Mouse (Mus musculus): ENCODE data around the gene Cers1. TPM values are rescaled to one million over a fixed set of nuclear protein-coding genes. Genes with fewer than 3 reads are reported as not detected.

The Cers1 gene
- polyA plus RNA-seq (2015; fragmentation: Nextera tagmentation; extraction: Ambion mirVana), result 18.2 and 20.1 TPM in 2 replicates

DNA sequence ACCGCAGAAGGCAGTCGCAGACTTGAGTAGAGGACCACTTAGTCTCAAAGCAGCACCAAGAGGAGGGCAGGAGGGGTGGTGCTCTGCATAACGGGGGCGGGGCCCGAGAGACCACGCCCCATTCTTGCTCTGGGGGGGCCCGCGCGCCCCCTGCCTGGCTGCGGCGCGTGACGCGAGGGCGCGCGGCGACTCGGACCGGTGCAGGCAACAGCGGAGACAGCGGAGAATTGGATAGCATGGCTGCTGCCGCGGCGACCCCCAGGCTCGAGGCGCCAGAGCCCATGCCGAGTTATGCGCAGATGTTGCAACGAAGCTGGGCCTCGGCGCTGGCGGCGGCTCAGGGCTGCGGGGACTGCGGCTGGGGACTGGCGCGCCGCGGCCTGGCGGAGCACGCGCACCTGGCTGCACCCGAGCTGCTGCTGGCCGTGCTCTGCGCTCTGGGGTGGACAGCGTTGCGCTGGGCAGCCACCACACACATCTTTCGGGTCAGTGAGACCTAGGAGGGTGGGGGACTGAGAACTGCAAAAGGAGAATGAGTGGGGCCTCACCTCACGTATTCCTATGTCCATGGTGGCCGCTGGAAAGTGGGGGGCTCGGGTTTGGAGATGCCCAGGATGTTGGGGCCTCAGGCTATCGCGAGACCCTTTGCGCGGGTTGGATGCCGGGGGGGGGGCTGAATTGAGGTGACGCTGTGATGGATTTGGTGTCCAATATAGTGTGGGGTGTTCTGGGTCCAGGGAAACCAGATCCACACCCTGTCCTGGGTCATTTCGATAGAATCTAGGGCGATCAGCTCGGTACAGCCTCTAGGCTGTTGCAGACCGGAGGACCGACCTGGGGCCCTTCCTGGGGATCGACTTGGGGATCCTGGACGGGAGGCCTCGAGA is at the start of gene Cers1:
TSS of gene Cers1 (plus strand) at position 152 of the 887 bp plus-strand sequence.
- Histone ChIP-seq H3K36me3 (ENCODE audit: poor library complexity, severe bottlenecking) (peaks cover 54% of the 10 kb centered on the region), H3K27ac (peak within 1 kb of the TSS; percentile 95), H3K9ac (peak within 1 kb of the TSS; percentile 85), H3K4me2 (peak within 1 kb of the TSS; percentile 81), H3K9me3 (replicated peaks) (no peaks in the 10 kb centered on the region), H3K4me1 (peaks cover 38% of the 10 kb centered on the region), H3K27me3 (no peaks in the 10 kb centered on the region), H3K4me3 (peak within 1 kb of the TSS; percentile 61)
- WGBS, result 1% methylated on average over 65 of the region's 66 CpGs
- peak; percentile 48 for ATAC-seq

DNA sequence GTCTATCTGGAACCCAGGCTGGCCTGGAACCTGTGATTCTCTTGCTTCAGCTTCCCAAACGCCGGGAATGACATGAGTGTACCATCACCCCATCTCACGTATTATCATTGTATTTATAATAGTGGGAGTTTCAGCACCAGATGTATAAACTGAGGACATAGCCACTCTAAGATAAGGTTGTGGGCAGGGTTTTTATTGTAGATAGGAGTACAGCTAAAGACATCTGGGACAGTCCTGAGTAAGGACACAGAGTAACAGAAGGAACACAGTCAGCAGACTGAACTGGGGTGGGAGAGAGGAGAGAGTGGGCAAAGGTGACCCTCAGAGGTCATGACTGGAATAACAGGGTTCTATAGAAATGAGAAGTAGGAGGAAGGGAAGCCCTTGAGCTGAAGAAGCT is 47.9 kb upstream of the Cers1 start:
- H3K27ac ChIP-seq, result no peak overlapping the region
- H3K4me2 ChIP-seq, result no peak overlapping the region
- no peaks in the 10 kb centered on the region for H3K27me3 ChIP-seq
- ATAC-seq, result no peak
- H3K9me3 ChIP-seq (replicated peaks), result no peaks in the 10 kb centered on the region
- H3K4me3 ChIP-seq, result no peak overlapping the region
- H3K9ac ChIP-seq, result no peak overlapping the region
- WGBS, result 94% methylated on average over 3 of the region's 3 CpGs
- H3K36me3 ChIP-seq (ENCODE audit: poor library complexity, severe bottlenecking), result peaks cover 43% of the 10 kb centered on the region
- 0 out of 2 replicates have a peak, but pooled peaks cover 5% of the 10 kb centered on the region for H3K4me1 ChIP-seq

DNA sequence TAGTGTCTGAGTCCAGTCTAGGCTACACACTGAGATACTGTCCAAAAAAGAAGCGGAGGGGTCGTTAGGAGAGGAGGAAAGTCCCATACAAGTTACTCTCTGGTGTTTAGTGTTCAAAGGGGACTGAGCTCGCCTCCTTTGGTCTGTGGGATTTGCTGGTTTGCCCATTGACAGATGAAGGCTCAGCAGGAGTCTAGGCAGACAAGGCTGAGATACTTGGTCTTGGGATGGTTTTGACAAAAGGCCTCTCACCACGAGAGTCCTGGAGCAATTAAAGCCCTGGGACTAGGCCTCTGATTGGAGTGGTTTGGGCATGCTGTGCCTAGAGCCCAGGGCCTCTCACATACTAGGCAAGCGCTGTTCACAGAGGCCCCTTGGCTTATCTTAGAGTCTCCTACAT is 47.3 kb upstream of the Cers1 start:
- H3K27ac ChIP-seq, result 0 out of 2 replicates have a peak overlapping the region, but pooled peaks have one; percentile 36
- H3K9ac ChIP-seq, result no peak overlapping the region
- no peak overlapping the region for H3K4me3 ChIP-seq
- H3K36me3 ChIP-seq (ENCODE audit: poor library complexity, severe bottlenecking), result peaks cover 37% of the 10 kb centered on the region
- H3K4me1 ChIP-seq, result 0 out of 2 replicates have a peak, but pooled peaks cover 5% of the 10 kb centered on the region
- ATAC-seq, result no peak
- WGBS, result 26% methylated on average over 5 of the region's 5 CpGs
- no peak overlapping the region for H3K4me2 ChIP-seq
- H3K9me3 ChIP-seq (replicated peaks), result no peaks in the 10 kb centered on the region
- H3K27me3 ChIP-seq, result no peaks in the 10 kb centered on the region

DNA sequence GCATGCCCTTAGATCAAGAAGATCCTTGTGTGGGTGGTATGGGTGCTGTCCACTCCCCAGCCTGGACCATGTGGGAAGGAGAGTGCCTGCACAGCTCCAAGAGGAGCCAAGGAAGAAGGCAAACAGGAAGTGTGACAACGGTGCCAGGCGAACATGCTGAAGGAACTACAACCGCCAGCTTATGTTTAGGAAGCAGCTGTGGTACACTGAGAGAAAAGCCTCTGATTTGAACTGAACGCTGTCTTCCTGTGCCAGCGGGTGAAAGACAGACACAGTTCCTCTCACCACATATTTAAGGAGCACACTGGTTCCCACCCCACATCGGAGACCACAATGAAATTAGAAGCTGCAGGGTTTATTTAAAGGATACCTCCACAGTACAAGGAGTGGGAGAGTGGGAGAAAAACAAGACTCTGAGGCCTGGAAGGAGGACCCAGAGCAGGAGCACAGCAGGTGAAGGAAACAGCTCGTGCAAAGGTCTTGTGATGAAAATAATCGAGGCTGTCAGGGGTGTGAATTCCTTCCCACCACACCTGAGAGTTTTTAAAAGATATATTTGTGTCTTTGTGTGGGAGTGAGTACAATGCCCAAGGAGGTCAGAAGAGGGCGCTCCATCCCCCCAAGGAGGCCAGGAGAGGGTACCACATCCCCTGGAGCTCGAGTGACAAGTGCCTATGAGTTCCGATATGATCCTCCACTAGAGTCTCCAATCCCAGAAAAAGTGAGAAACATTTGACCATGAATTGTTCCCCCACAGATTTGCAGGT is 46.6 kb upstream of the Cers1 start:
- H3K4me3 ChIP-seq, result no peak overlapping the region
- no peaks in the 10 kb centered on the region for H3K27me3 ChIP-seq
- no peak overlapping the region for H3K4me2 ChIP-seq
- 0 out of 2 replicates have a peak, but pooled peaks cover 5% of the 10 kb centered on the region for H3K4me1 ChIP-seq
- WGBS, result 63% methylated on average over 11 of the region's 11 CpGs
- peaks cover 30% of the 10 kb centered on the region for H3K36me3 ChIP-seq (ENCODE audit: poor library complexity, severe bottlenecking)
- no peaks in the 10 kb centered on the region for H3K9me3 ChIP-seq (replicated peaks)
- H3K27ac ChIP-seq, result 0 out of 2 replicates have a peak overlapping the region, but pooled peaks have one; percentile 36
- H3K9ac ChIP-seq, result no peak overlapping the region
- ATAC-seq, result no peak

DNA sequence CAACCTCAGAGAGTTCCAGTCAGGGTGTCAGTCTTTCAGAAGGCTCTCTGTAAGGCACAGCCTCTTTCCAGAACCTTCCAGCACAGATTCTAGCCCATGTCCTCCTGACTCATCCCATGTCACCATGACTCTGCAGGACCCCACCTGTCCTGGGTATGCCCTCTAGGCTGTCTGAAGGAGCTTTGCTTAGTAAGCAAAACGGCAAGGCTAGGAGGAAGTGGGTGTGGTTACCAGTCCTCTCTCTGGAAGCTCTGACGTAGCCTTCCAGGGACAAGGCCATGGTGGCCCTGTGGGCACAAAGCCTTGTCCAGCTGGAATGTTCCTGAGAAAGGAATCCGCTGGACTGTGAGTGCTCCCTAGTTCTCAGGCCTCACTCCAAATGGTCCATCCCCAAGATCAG is 42.6 kb upstream of the Cers1 start:
- 71% methylated on average over 3 of the region's 3 CpGs for WGBS
- Histone ChIP-seq H3K36me3 (ENCODE audit: poor library complexity, severe bottlenecking) (no peaks in the 10 kb centered on the region), H3K27ac (no peak overlapping the region), H3K4me1 (0 out of 2 replicates have a peak, but pooled peaks cover 5% of the 10 kb centered on the region), H3K4me3 (no peak overlapping the region), H3K27me3 (no peaks in the 10 kb centered on the region), H3K4me2 (no peak overlapping the region), H3K9ac (no peak overlapping the region), H3K9me3 (replicated peaks) (no peaks in the 10 kb centered on the region)
- ATAC-seq, result no peak

DNA sequence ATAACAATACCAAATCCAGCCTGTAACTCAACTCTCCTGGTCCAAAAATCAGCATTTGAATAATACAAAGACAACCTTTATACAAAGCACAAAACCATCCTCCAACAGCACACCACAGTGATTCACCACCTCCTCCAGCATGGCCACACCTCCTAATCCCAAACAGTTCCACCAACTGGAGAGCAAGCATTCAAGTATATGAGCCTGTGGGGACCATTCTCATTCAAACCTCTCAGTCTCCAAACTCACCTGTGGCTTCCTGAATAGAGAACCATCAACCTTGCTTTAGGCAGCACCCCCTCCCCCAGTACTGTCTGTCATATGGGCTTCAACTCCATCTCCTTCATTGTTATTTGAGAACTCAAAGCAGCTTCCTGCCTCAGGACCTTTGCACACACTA is 41.2 kb upstream of the Cers1 start:
- Histone ChIP-seq H3K4me2 (no peak overlapping the region), H3K27me3 (no peaks in the 10 kb centered on the region), H3K4me1 (no peaks in the 10 kb centered on the region), H3K27ac (no peak overlapping the region), H3K9me3 (replicated peaks) (no peaks in the 10 kb centered on the region), H3K9ac (no peak overlapping the region), H3K36me3 (ENCODE audit: poor library complexity, severe bottlenecking) (no peaks in the 10 kb centered on the region), H3K4me3 (no peak overlapping the region)
- no peak for ATAC-seq

DNA sequence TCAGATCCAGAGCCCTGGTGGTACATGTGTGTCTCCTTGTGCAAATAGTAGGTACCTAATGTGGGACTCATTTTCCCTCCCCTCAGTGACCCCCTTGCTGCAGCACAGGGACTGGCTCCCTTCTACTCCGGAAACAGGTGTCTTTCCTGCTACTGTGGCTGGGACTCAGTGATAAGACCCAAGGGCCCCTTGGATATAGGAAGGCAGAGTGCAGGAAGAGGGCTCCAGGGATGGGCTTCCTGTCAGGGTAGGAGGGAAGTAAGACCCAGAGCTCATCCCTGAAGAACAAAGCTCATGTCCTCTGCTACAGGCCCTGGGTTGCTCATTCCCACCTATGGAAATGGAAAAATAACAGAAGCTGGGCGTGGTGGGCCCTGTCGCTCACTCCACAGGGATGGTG is 39.1 kb upstream of the Cers1 start:
- Histone ChIP-seq H3K9me3 (replicated peaks) (no peaks in the 10 kb centered on the region), H3K36me3 (ENCODE audit: poor library complexity, severe bottlenecking) (no peaks in the 10 kb centered on the region), H3K27me3 (no peaks in the 10 kb centered on the region), H3K27ac (0 out of 2 replicates have a peak overlapping the region, but pooled peaks have one; percentile 22), H3K4me3 (no peak overlapping the region), H3K9ac (no peak overlapping the region), H3K4me1 (no peaks in the 10 kb centered on the region), H3K4me2 (no peak overlapping the region)
- ATAC-seq, result no peak
- WGBS, result 84% methylated on average over 3 of the region's 3 CpGs

DNA sequence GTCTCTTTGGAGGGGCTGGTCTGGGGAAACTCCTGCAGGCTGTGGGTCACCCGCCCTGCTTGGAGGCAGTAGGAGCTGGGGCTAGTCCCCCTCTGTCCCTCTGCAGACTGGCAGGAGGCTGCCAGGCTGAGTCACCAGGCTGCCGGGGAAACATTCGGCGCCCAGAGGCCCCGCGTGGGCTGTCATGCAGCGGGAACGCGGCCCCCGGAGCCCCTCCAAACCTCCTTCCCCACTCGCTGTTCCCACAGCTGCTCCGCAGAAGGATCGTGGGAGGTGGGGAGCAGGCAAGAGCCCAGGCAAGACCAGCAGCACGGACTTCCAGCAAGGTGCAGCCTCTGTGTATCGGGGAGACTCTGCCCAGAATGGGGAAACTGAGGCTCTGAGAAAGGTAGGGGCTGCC is 37.4 kb upstream of the Cers1 start:
- no peak for ATAC-seq
- H3K4me2 ChIP-seq, result no peak overlapping the region
- 73% methylated on average over 15 of the region's 15 CpGs for WGBS
- H3K36me3 ChIP-seq (ENCODE audit: poor library complexity, severe bottlenecking), result no peaks in the 10 kb centered on the region
- H3K27ac ChIP-seq, result no peak overlapping the region
- H3K27me3 ChIP-seq, result no peaks in the 10 kb centered on the region
- peaks cover 6% of the 10 kb centered on the region for H3K4me1 ChIP-seq
- no peak overlapping the region for H3K4me3 ChIP-seq
- H3K9ac ChIP-seq, result peak overlapping the region; percentile 37; the same call in 1 of the 2 replicates
- no peaks in the 10 kb centered on the region for H3K9me3 ChIP-seq (replicated peaks)

DNA sequence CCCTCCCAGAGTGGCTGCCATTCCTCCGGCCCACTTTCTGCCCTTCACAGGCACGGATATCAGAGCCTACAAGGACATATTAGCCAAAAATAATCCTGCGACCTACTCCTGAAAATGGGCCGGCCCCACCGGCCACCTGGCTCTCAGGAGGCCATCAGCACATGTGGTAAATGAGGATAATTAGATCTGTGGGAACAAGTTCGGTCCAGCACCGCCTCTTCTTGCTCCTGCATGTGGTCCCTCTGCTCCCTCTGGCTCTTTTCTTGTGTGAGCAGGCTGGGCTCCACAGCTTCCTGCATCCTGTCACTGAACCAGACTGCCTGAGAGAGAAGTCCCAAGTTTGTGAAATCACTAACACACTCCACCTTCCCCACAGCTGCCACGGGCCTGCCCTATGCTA is 36.3 kb upstream of the Cers1 start:
- no peaks in the 10 kb centered on the region for H3K27me3 ChIP-seq
- no peaks in the 10 kb centered on the region for H3K9me3 ChIP-seq (replicated peaks)
- H3K9ac ChIP-seq, result no peak overlapping the region
- 69% methylated on average over 8 of the region's 8 CpGs for WGBS
- no peak overlapping the region for H3K4me3 ChIP-seq
- H3K4me2 ChIP-seq, result no peak overlapping the region
- no peak for ATAC-seq
- no peak overlapping the region for H3K27ac ChIP-seq
- peaks cover 14% of the 10 kb centered on the region for H3K4me1 ChIP-seq
- H3K36me3 ChIP-seq (ENCODE audit: poor library complexity, severe bottlenecking), result no peaks in the 10 kb centered on the region

DNA sequence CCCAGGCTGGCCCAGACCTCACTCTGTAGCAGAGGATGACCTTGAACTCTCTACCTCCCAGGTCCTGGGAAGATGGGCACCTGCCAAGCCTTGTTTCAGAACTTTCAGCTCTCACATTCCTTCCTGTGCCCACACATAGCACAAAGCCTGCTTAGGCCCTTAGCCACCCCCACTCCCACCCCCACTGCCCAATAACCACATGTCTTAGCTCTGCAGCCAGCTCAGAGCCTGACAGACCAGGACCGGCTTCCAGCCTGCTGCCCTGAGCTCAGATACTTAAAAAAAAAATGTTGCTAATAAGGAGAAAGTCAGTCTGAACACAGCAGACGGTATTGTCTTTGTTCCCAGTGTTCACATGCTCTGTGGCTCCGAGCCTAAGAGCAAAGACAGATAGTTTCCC is 34.6 kb upstream of the Cers1 start:
- H3K4me2 ChIP-seq, result no peak overlapping the region
- H3K27ac ChIP-seq, result no peak overlapping the region
- no peak overlapping the region for H3K4me3 ChIP-seq
- H3K4me1 ChIP-seq, result peaks cover 19% of the 10 kb centered on the region
- 29% methylated on average over 3 of the region's 3 CpGs for WGBS
- no peak overlapping the region for H3K9ac ChIP-seq
- H3K27me3 ChIP-seq, result no peaks in the 10 kb centered on the region
- no peaks in the 10 kb centered on the region for H3K9me3 ChIP-seq (replicated peaks)
- H3K36me3 ChIP-seq (ENCODE audit: poor library complexity, severe bottlenecking), result peaks cover 14% of the 10 kb centered on the region
- ATAC-seq, result no peak

DNA sequence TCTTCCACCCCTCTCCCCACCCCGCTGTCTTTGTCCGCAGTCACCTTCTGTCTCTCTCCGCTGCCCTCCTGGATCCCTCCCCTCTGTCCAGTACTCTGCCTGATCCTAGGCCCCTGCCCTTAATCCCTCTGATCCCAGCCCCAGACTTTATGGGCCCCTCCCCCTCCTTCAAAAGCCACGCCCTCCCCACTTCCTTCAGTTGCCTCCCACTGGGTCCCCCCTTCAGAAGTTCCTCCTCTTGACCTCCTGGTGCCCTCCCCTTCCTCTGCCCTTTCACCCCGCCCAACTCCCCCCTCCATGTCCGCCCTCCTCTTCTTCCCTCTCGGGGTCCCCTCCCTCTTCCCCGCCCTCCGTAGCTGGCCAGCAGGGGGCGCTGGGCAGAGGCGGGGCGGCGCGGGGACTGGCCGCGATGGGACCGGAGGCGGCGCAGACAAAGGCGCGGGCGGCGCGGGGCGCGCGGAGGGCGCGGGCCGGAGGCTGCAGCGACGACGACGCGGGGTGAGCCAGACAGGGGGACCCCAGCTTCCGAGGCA is 32.9 kb upstream of the Cers1 start, which contains the start of gene Homer3:
TSS of gene Homer3 (plus strand) at position 225 of the 533 bp plus-strand sequence.
- 2% methylated on average over 33 of the region's 36 CpGs for WGBS
- Histone ChIP-seq H3K9ac (peak within 1 kb of the TSS; percentile 96), H3K9me3 (replicated peaks) (peaks cover 6% of the 10 kb centered on the region), H3K36me3 (ENCODE audit: poor library complexity, severe bottlenecking) (peaks cover 30% of the 10 kb centered on the region), H3K4me3 (peak within 1 kb of the TSS; percentile 91), H3K27me3 (no peaks in the 10 kb centered on the region), H3K4me1 (peaks cover 19% of the 10 kb centered on the region), H3K27ac (peak within 1 kb of the TSS; percentile 62), H3K4me2 (peak within 1 kb of the TSS; percentile 91)
- peak; percentile 91 for ATAC-seq
